Mouse (Mus musculus) midbrain, embryonic 11.5 days (tissue): ENCODE results near the gene Pax6. TPM values are rescaled to one million over a fixed set of nuclear protein-coding genes. Genes with fewer than 3 reads are reported as not detected.

Source experiments
- ATAC-seq: fragments of 200-750 bp; cut with Nextera tagmentation; 2 replicates; pipeline ENCODE4 v1.8.0; 2017; ENCODE audit warnings: moderate TSS enrichment, moderate library complexity; ENCODE audit not compliant: low FRiP score
- DNase-seq: peaks from one replicate; pipeline ENCODE4 v3.0.0; 2015; ENCODE audit warnings: low spot score; ENCODE audit errors: missing footprints
- H3K27ac ChIP-seq: fragments of 300-500 bp; sonication (generic); 2 replicates; pipeline ENCODE4 v1.5.1; 2014; ENCODE audit warnings: low read depth, low read length
- H3K27me3 ChIP-seq: fragments of 300-500 bp; sonication (generic); 2 replicates; pipeline ENCODE4 v1.6.1; 2014; ENCODE audit warnings: mild to moderate bottlenecking, low read length, moderate library complexity, mixed read lengths; ENCODE audit not compliant: control insufficient read depth, insufficient read depth
- H3K36me3 ChIP-seq: fragments of 300-500 bp; sonication (generic); 2 replicates; pipeline ENCODE4 v1.6.1; 2014; ENCODE audit warnings: mild to moderate bottlenecking, low read length, moderate library complexity, mixed read lengths; ENCODE audit not compliant: control insufficient read depth, insufficient read depth
- H3K4me1 ChIP-seq: fragments of 300-500 bp; sonication (generic); 2 replicates; pipeline ENCODE4 v1.6.1; 2014; ENCODE audit warnings: low read length; ENCODE audit not compliant: control insufficient read depth, insufficient read depth
- H3K4me2 ChIP-seq: fragments of 300-500 bp; sonication (generic); 2 replicates; pipeline ENCODE4 v1.6.1; 2014; ENCODE audit warnings: mild to moderate bottlenecking, moderate library complexity
- H3K4me3 ChIP-seq: fragments of 300-500 bp; sonication (generic); 2 replicates; pipeline ENCODE4 v1.5.1; 2014; ENCODE audit warnings: low read depth, low read length
- H3K9ac ChIP-seq: fragments of 300-500 bp; sonication (generic); 2 replicates; pipeline ENCODE4 v1.6.1; 2014; ENCODE audit warnings: low read length
- H3K9me3 ChIP-seq: fragments of 300-500 bp; sonication (generic); 2 replicates; pipeline ENCODE4 v1.6.1; 2016; ENCODE audit warnings: low read length; ENCODE audit not compliant: control insufficient read depth
- WGBS: fragments of 180-500 bp; shearing (Covaris S2); extraction: QIAGEN DNeasy Blood & Tissue Kit; methylation state at CpG from one replicate; pipeline ENCODE4 v1.1.7; 2014; 5-methylcytosine and 5-hydroxymethylcytosine counted together
- polyA plus RNA-seq: library from polyadenylated mRNA; unstranded; fragments of >200 nt; fragmentation: Nextera tagmentation; extraction: Ambion mirVana; gene quantifications from 2 replicates; pipeline ENCODE4 v1.2.1, GENCODE M21; 2014

The Pax6 gene
- polyA plus RNA-seq, 1 experiment from 2014 or later: 45.7 TPM

GRCm38 (mm10) chr2:105662606-105663005, 6.1 kb upstream of the Pax6 start:
- whole genome bisulfite sequencing: 5% methylated on average over 7 of the region's 7 CpGs
- no peak overlapping the region for H3K4me3 ChIP-seq

GRCm38 (mm10) chr2:105663101-105663511, 5.6 kb upstream of the Pax6 start:
- no peak for ATAC-seq
- Histone ChIP-seq H3K9me3 (no peaks in the 10 kb centered on the region), H3K4me2 (no peak overlapping the region), H3K4me1 (peaks cover 10% of the 10 kb centered on the region), H3K36me3 (no peaks in the 10 kb centered on the region), H3K27me3 (peaks cover 98% of the 10 kb centered on the region), H3K27ac (no peak overlapping the region), H3K4me3 (no peak overlapping the region), H3K9ac (no peak overlapping the region)
- peak; percentile 93 for DNase-seq
- 2% methylated on average over 10 of the region's 10 CpGs for WGBS

More at GRCm38 (mm10) chr2:105662606-105663005, 6.1 kb upstream of the Pax6 start:
- peaks cover 10% of the 10 kb centered on the region for H3K4me1 ChIP-seq
- no peak for DNase-seq
- no peak overlapping the region for H3K9ac ChIP-seq
- H3K27ac ChIP-seq: no peak overlapping the region
- no peak for ATAC-seq
- H3K4me2 ChIP-seq: no peak overlapping the region
- H3K9me3 ChIP-seq: no peaks in the 10 kb centered on the region
- no peaks in the 10 kb centered on the region for H3K36me3 ChIP-seq
- H3K27me3 ChIP-seq: peaks cover 96% of the 10 kb centered on the region

- DNase-seq (no peak), ATAC-seq (no peak)
- Histone ChIP-seq H3K27me3 (peaks cover 98% of the 10 kb centered on the region), H3K9ac (no peak overlapping the region), H3K9me3 (no peaks in the 10 kb centered on the region), H3K36me3 (no peaks in the 10 kb centered on the region), H3K4me3 (no peak overlapping the region), H3K4me2 (no peak overlapping the region), H3K4me1 (peaks cover 15% of the 10 kb centered on the region), H3K27ac (no peak overlapping the region)
- WGBS: 4% methylated on average over 5 of the region's 5 CpGs
Observed at GRCm38 (mm10) chr2:105664996-105665395, 3.7 kb upstream of the Pax6 start.

GRCm38 (mm10) chr2:105665491-105666250, 3.0 kb upstream of the Pax6 start:
- Histone ChIP-seq H3K36me3 (no peaks in the 10 kb centered on the region), H3K27ac (no peak overlapping the region), H3K9ac (no peak overlapping the region), H3K4me2 (no peak overlapping the region), H3K9me3 (no peaks in the 10 kb centered on the region), H3K4me3 (no peak overlapping the region), H3K27me3 (peaks cover 98% of the 10 kb centered on the region), H3K4me1 (peaks cover 12% of the 10 kb centered on the region)
- 13% methylated on average over 5 of the region's 5 CpGs for WGBS
- no peak for ATAC-seq
- peak; percentile 91 for DNase-seq

GRCm38 (mm10) chr2:105666331-105666730, 2.4 kb upstream of the Pax6 start:
- WGBS: 2% methylated on average over 6 of the region's 6 CpGs

GRCm38 (mm10) chr2:105666763-105667625, 1.7 kb upstream of the Pax6 start:
- Histone ChIP-seq H3K9ac (no peak overlapping the region), H3K4me3 (no peak overlapping the region)

More at GRCm38 (mm10) chr2:105666331-105666730, 2.4 kb upstream of the Pax6 start:
- DNase-seq (peak; percentile 90), ATAC-seq (no peak)
- Histone ChIP-seq H3K36me3 (no peaks in the 10 kb centered on the region), H3K4me3 (no peak overlapping the region), H3K9me3 (no peaks in the 10 kb centered on the region), H3K4me2 (no peak overlapping the region), H3K27me3 (peaks cover 99% of the 10 kb centered on the region), H3K27ac (no peak overlapping the region), H3K9ac (no peak overlapping the region), H3K4me1 (peaks cover 8% of the 10 kb centered on the region)

GRCm38 (mm10) chr2:105667626-105667950, 1.1 kb upstream of the Pax6 start:
- DNase-seq (peak; percentile 95), ATAC-seq (no peak)
- Histone ChIP-seq H3K4me2 (no peak overlapping the region), H3K4me3 (no peak overlapping the region), H3K36me3 (no peaks in the 10 kb centered on the region), H3K9me3 (no peaks in the 10 kb centered on the region), H3K27me3 (peaks cover 99% of the 10 kb centered on the region), H3K9ac (no peak overlapping the region), H3K27ac (no peak overlapping the region), H3K4me1 (peaks cover 8% of the 10 kb centered on the region)
- WGBS: 0% methylated on average over 10 of the region's 11 CpGs

More at GRCm38 (mm10) chr2:105666763-105667625, 1.7 kb upstream of the Pax6 start:
- under 1% methylated on average over 41 of the region's 41 CpGs for WGBS
- DNase-seq (peak; percentile 95), ATAC-seq (no peak)
- Histone ChIP-seq H3K4me1 (peaks cover 8% of the 10 kb centered on the region), H3K36me3 (no peaks in the 10 kb centered on the region), H3K4me2 (peak overlapping the region; percentile 10; the same call in 1 of the 2 replicates), H3K27me3 (peaks cover 99% of the 10 kb centered on the region), H3K27ac (no peak overlapping the region), H3K9me3 (no peaks in the 10 kb centered on the region)

- no peak for ATAC-seq
- Histone ChIP-seq H3K27ac (no peak overlapping the region), H3K9ac (peak overlapping the region; percentile 56), H3K4me1 (peaks cover 8% of the 10 kb centered on the region), H3K36me3 (no peaks in the 10 kb centered on the region), H3K27me3 (peaks cover 99% of the 10 kb centered on the region), H3K4me2 (peak overlapping the region; percentile 61), H3K4me3 (peak overlapping the region; percentile 40), H3K9me3 (no peaks in the 10 kb centered on the region)
- peak; percentile 97 for DNase-seq
- under 1% methylated on average over 35 of the region's 35 CpGs for WGBS
Observed at GRCm38 (mm10) chr2:105669371-105669861, 716 bp downstream of the Pax6 start.
